ENCODE assay signal across 18 mouse cellular contexts in genomic region chr1:189227479-189227878, GRCm38 (mm10).
DNase-seq lines count a peak whose midpoint lies in the region; ATAC-seq and TF ChIP-seq lines count a peak whose summit lies in the region.
"Had no signal": no experiment of that assay in that cellular context is flagged by ENCODE, and none has a peak within 500 bp of the region (broad histone marks: within the 10 kb centered on the region; RNA-seq: fewer than 3 reads in every experiment).

No protein-coding gene starts in this region.

- H3K4me2 ChIP-seq in hindbrain, postnatal 0 days (ENCODE audit: low read depth, low read length), result no peak overlapping the region
- no peak overlapping the region for H3K4me2 ChIP-seq in hindbrain, embryonic 12.5 days (replicated peaks)
- H3K4me2 ChIP-seq: hindbrain, embryonic 14.5 days; limb, embryonic 15.5 days; midbrain, embryonic 11.5 days had no signal

- no peaks in the 10 kb centered on the region for H3K36me3 ChIP-seq in hindbrain, postnatal 0 days (ENCODE audit: insufficient read depth, low read length)
- H3K36me3 ChIP-seq in hindbrain, embryonic 12.5 days, result no peaks in the 10 kb centered on the region
- H3K36me3 ChIP-seq: embryonic facial prominence, embryonic 10.5 days; limb, embryonic 15.5 days had no signal

- ATAC-seq in hindbrain, postnatal 0 days, result no peak
- ATAC-seq in hindbrain, embryonic 12.5 days (ENCODE audit: low FRiP score), result no peak
- ATAC-seq: forebrain, embryonic 14.5 days had no signal

- 75% methylated on average over 4 of the region's 4 CpGs for WGBS in hindbrain, postnatal 0 days
- 66% methylated on average over 4 of the region's 4 CpGs for WGBS in hindbrain, embryonic 12.5 days

- no peak overlapping the region for H3K27ac ChIP-seq in hindbrain, postnatal 0 days
- no peak overlapping the region for H3K27ac ChIP-seq in hindbrain, embryonic 12.5 days
- H3K27ac ChIP-seq: embryonic facial prominence, embryonic 10.5 days; hindbrain, embryonic 14.5 days; limb, embryonic 15.5 days; macrophage had no signal

- H3K4me1 ChIP-seq in hindbrain, postnatal 0 days (ENCODE audit: insufficient read depth, low read length), result peaks cover 5% of the 10 kb centered on the region; the same call in 1 of the 2 replicates
- peaks cover 11% of the 10 kb centered on the region for H3K4me1 ChIP-seq in hindbrain, embryonic 12.5 days
- H3K4me1 ChIP-seq: limb, embryonic 15.5 days had no signal

- DNase-seq in hindbrain, postnatal 0 days (ENCODE audit: low spot score), result no peak
- peak; percentile 15 for DNase-seq in retina, embryonic 14.5 days (ENCODE audit: low spot score)
- DNase-seq in retina, postnatal 1 day, result no peak
- peak; percentile 64 for DNase-seq in ES-CJ7 (ENCODE audit: low read depth, low spot score)
- no peak for DNase-seq in adrenal gland, adult 2 months
- no peak for DNase-seq in thymus, adult 18-20 months
- DNase-seq: heart, postnatal 14 days; kidney, adult 11 months; kidney, postnatal 25 days; lung, adult 2 months; right cerebral cortex, postnatal 4 days had no signal

- H3K9ac ChIP-seq in hindbrain, postnatal 0 days (replicated peaks; ENCODE audit: low read length), result no peak overlapping the region
- H3K9ac ChIP-seq in hindbrain, embryonic 12.5 days, result no peak overlapping the region
- H3K9ac ChIP-seq: hindbrain, embryonic 14.5 days; limb, embryonic 15.5 days had no signal

- H3K9me3 ChIP-seq in hindbrain, postnatal 0 days (ENCODE audit: low read length), result no peaks in the 10 kb centered on the region
- no peaks in the 10 kb centered on the region for H3K9me3 ChIP-seq in hindbrain, embryonic 12.5 days (replicated peaks)
- H3K9me3 ChIP-seq: embryonic facial prominence, embryonic 10.5 days; limb, embryonic 15.5 days had no signal

- no peak overlapping the region for H3K4me3 ChIP-seq in hindbrain, postnatal 0 days (ENCODE audit: low read length)
- H3K4me3 ChIP-seq in hindbrain, embryonic 12.5 days, result no peak overlapping the region
- H3K4me3 ChIP-seq: embryonic facial prominence, embryonic 10.5 days; limb, embryonic 15.5 days had no signal

- peak; percentile 37; the same call in 1 of the 2 replicates for TF ChIP-seq CTCF in hindbrain, postnatal 0 days (IDR thresholded peaks at IDR 0.05; ENCODE audit: low read depth)

- H3K27me3 ChIP-seq in hindbrain, postnatal 0 days (ENCODE audit: insufficient read depth, low read length), result no peaks in the 10 kb centered on the region
- no peaks in the 10 kb centered on the region for H3K27me3 ChIP-seq in hindbrain, embryonic 12.5 days
- H3K27me3 ChIP-seq: limb, embryonic 15.5 days had no signal

Comparison
In these comparisons a context has a peak if more than half of its experiments do, and no peak if none do; other contexts are left out.
1. DNase-seq: peak in retina, embryonic 14.5 days (single experiment) and ES-CJ7 (single experiment); none in hindbrain, postnatal 0 days (single experiment), retina, postnatal 1 day (single experiment), adrenal gland, adult 2 months (single experiment) and thymus, adult 18-20 months (0 of 2).